Mouse (Mus musculus): Measurements from ENCODE around the gene Anxa5.

Gene Anxa5

DNA sequence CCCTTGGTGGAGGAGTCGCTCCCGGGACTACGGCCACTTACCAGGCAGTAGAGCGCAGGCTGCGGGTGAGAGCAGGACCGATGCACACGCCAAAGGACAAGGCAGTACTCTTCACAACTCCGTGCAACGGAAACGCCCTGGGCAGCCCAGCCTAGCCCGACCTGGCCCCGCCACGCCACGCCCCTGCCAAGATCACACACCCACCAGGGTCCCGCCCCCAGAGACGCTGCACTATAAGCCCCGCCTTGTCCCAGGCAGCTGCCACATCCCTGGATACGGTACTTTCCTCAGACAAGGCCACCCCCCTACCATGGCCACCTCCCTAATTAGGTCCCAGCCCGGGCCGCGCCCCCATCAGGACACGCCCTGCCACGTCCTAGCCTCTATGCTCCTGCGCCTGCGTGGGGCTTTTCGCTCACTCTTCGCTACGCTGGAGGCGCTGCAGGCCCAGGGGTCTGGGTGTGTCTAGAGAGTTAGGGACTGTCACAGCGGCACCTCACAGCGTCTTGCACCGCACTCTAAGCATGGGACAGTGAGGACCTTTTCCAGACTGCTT is at the start of gene Anxa5, which contains the start of gene 1810062G17Rik:
Anxa5 (minus strand) TSS at position 363 of the 556 bp plus-strand sequence.
1810062G17Rik (plus strand) TSS at position 406 of the 556 bp plus-strand sequence.
- DNase-seq = peak; percentile 99

DNA sequence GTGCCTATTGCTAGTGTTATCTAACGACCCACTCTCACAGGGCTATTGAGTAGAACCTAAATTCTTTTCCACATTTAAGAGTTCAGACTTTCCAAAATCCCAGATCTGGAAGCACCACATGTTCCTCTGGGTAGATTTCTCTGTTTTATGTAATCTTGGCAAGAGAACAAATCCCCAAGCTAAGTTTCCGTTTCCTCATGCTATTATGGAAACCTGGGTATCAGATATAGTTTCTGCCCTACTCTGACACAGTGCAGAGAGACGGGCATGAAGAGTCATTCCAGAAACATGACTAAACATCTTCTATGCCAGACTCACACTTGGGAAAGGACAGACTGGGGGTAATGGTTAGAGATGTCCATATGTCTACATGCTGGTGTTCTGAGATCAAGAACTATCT is 48.8 kb upstream of the Anxa5 start:
- DNase-seq = no peak

DNA sequence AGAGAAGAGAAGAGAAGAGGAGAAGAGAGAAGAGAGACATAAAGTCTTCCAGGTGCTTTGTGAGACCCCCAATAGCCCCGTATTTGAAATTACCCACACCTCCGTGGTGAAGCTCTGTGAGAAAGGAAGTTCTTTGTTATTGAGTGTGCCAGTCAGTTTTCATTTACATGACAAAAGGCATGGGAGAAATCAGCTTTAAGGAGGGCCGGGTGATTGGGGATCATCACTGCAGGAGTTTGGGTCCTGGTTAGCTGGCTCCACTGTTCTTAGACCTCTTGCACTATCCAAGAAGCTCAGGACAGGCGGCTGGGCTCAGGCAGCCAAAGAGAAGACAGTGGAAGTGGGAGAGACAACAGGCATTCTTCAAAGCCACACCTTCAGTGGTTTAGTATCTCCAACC is 46.4 kb upstream of the Anxa5 start:
- no peak for DNase-seq

GRCm38 (mm10) chr3:36521073-36522060 is 45.7 kb upstream of the Anxa5 start, which contains the start of gene Gm11549:
TSS of gene Gm11549 (minus strand) at chr3:36521813.
- DNase-seq = no peak

- no peak for DNase-seq
These were observed 40.5 kb upstream of the Anxa5 start for GRCm38 (mm10) chr3:36516196-36516595.

GRCm38 (mm10) chr3:36511491-36511890 is 35.8 kb upstream of the Anxa5 start:
- DNase-seq = no peak

DNA sequence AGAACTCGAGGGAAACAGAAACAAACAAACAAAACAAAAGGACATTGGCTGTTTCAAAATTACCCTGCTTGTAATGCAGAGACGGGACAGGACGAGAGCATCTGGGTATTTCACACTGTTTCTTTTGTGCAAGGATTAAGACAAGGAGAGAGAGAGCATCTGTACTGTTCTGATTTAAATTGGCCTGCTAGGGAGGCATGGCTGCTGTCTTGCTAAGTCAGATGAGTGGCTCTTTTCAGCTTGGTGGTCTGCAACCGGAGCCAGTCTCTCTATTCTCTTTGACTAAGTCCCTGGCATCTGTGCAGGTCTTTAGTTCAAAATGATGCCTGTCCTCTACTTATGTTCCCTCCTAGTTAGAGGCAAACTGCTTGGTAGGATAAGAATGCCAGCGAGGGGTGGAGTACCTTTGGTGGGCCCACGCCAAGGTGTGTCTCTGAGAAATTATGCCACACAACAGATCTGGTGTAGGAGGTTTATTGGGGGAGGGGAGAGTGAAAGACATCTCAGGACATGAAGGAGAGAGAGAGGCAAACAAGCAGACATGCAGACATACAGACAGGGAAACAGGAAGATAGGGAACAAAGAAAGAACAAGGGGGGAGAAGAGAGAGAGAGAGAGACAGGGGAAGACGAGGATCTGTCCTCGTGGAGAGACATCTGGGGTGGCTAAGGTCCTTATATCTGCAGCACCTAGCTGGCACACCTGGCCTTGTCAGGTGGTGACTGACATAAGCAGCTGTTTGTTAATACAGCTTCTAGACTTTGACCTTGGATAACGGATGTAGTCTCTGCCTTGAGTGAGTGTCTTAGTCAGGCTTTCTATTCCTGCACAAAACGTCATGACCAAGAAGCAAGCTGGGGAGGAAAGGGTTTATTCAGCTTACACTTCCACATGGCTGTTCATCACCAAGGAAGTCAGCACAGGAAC is 30.4 kb upstream of the Anxa5 start:
- DNase-seq = no peak

DNA sequence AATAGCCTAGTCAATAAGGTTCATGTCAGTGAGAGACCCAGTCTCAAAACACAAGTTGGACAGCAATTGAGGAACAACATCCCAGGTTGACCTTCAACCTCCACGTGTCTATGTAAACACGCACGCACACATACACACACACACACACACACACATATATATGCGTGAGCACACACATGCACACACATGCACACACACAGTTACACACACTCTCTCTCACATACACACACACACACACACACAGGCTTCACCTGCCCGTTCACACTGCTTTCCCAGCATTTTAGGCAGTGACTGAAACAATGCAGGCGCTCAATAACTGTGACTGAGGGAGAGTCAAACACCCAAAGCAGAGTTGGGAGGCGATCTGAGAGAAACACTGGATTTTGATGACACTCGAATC is 29.6 kb upstream of the Anxa5 start:
- DNase-seq = no peak

DNA sequence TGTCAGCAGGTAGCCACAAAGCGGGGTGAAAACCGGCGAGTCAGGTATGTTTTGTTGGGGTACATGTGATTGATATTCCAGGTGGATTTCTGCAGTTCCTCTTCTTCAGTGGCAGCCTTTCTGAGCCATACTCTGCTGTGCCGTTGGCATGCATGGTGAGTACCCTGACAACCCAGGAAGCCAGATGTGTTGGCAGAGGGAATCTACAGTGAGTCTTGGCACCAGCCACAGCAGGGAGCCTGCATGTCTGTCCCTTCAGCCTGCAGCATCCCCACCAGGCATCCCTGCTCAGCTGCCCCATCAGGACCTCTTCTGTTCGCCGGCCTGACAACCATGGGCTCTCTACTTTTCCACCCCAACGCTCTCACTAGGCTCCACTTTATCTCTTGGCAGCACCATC is 25.9 kb upstream of the Anxa5 start:
- DNase-seq = no peak

- no peak for DNase-seq
These were observed 25.3 kb upstream of the Anxa5 start for GRCm38 (mm10) chr3:36500976-36501375.

DNA sequence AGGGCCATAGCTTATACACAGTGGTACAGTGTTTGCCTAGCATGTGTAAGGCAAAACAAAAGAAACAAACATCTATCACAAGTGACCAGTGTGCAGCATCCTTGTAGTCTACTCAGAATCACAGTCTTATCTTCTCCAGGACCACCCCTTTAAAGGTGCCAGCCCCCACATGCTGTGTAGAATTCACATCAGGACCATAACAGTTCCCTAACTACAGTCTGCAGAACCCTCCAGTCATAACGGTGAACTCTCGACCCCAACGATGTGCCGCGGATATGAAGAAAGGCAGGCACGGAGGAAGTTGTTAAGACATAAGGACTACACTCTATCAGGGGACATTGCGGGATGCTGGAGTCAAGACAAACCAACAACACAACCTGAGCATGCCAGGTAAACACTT is 23.7 kb upstream of the Anxa5 start:
- no peak for DNase-seq

DNA sequence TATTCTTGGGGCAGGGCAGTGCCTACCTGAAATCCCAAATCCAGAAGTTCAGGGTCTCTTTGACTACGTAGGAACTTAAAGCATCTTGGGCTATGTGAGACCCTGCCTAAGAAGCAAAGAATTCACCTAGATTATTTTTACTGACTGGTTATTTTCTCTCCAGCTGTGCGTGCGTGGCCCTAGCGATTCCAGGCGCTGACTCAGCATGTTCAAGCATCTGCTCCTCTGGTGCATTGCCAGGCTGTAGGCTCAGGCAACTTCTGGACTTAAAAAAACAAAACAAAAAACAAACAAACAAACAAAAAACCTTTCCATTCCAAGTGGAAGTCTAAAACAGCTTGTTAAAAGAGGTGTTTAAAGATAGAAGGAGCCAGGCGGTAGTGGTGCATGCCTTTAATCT is 22.5 kb upstream of the Anxa5 start:
- no peak for DNase-seq

DNA sequence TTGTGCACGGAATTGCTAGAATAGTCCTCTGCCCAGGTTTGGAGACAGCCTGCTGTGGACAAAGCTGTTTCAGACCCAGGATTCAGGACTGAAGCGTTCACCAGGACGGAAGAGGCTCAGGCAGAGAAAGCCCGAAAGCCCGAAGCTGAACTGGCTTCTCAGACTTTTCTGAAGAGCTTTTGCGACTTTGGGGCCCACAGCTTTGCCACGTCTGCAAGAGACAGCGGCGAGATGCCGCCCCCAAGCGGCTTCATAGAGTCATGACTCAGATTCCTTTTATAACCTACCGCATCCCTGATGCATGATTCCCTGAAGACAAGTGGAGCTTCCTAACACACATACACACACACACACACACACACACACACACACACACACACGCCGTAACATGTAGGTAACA is 21.1 kb upstream of the Anxa5 start:
- DNase-seq = peak; percentile 77

DNA sequence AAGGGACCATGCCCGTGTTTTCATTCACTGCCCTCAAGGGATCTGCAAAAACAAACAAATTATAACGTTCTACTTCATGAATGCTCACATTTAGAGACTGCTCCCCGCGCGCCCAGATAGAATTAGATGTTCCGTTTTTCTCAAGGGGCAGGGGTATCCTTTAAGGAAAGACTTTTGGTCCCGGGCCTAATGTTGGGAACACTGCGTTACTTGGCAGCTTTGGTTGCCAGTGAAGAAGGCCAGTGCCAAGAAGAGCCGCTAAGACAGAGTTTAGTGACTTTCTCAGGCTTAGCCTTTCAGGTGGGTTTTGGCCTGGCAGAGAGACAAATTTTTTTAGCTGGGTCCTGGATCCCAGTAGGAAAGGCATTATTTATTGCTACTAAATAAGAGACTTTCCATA is 20.6 kb upstream of the Anxa5 start:
- no peak for DNase-seq

DNA sequence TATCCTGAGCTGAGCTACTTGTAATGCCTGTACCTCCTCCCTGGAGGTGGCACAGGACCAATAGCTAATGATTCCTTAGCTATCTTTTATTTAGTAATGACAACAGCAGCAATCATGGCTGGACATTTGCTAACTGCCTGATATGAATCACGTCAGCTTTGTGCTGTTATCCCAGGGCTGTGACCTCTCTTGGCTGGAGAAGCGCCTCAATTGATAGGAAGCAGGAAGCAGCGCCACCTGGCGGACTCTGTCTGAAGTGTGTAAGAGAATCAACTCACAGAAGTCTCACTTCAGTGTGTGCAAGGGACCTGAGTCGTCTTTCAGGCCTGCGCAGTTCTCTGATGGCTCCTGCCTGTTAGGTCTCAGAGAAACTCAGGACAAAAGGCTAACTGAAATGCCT is 19.7 kb upstream of the Anxa5 start:
- DNase-seq = peak; percentile 96

- no peak for DNase-seq
These were observed 18.9 kb upstream of the Anxa5 start for GRCm38 (mm10) chr3:36494613-36495012.

DNA sequence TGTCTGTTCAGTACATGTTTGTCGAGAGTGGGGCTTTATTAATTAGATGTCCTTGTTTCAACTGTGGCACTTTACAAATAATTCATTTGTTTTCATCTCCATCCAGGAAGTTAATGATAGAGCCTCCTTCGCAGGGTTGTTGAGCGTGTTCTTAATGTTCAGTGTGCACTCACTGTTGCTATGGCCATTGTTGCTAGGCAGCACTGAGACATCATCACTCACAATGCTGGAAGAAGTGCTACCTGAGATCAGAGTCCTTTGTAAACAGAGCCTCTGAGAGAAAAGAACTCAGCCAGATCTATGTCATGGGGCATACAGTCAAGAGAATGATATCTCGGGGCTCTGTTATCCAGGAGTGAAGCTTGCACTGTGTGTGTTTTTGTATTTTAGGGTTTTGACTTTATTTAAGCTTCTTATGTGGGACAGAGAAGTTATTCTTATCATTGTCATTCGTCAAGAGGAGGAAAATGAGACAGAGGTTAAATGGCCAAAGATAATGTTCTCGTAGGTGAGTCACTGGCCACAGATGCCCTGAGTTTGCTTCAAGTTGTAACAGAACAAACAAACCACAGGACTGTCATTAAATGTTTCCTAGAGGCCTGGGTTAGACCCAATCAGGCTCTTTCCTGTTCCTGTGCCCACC is 18.1 kb upstream of the Anxa5 start:
- DNase-seq = peak; percentile 54

- DNase-seq = no peak
These were observed 17.2 kb upstream of the Anxa5 start for GRCm38 (mm10) chr3:36492716-36493391.

- DNase-seq = no peak
These were observed 15.8 kb upstream of the Anxa5 start for GRCm38 (mm10) chr3:36491535-36491934.

DNA sequence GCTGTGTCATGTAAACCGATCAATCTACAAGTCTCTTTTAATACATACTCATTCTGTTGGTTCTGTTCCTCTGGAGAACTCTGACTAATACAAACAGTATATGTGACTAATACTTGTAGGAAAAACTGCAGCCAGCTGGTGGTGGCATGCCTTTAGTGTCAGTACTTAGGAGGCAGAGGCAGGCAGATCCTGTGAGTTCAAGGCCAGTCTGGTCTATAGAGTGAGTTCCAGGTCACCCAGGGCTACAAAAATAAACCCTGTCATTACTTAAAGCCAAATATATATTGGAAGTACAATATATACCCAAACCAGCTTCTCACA is 13.9 kb upstream of the Anxa5 start:
- no peak for DNase-seq

DNA sequence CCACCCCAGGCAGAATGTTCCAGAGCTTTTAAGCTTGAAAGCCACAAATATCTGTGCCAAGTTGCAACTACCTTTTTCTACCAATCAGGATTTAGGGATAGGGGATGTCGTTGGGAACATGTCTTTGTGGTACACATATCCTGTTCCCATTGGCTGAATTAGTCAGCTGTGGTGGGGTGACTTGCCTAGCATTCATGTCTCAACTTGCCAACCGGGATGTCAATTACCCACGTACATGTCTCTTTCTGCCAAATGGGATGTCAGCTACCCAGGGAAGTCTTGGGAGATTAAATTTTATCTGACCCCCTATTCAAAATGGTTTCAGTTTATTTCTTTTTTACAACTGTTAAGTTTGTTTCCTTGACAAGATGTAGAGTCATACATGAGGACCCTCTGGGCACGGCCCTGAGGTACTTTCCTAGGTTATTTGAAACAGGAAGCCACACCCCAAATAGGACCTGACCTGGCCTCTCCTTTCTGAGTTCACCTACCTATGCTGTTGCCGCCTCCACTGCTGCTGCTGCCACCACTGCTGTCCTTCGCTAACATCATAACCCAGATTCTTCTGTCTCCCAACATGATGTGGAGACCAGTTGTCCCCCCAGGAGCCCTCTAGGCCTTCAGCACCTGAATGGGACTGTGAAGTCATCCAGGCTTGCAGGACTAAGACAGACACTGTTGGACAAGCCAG is 13.3 kb upstream of the Anxa5 start:
- DNase-seq = no peak
